Mouse (Mus musculus) midbrain, embryonic 11.5 days (tissue): Measurements from ENCODE around the gene Idnk. TPM values are rescaled to one million over a fixed set of nuclear protein-coding genes. Genes with fewer than 3 reads are reported as not detected.
A peak's percentile ranks its signal among the peaks of the same experiment; 100 is the strongest.

Source experiments
- ATAC-seq: fragments of 200-750 bp; cut with Nextera tagmentation; 2 replicates; pipeline ENCODE4 v1.8.0; 2017; ENCODE audit warnings: moderate TSS enrichment, moderate library complexity; ENCODE audit not compliant: low FRiP score
- DNase-seq: peaks from one replicate; pipeline ENCODE4 v3.0.0; 2015; ENCODE audit warnings: low spot score; ENCODE audit errors: missing footprints
- H3K27ac ChIP-seq: fragments of 300-500 bp; sonication (generic); 2 replicates; pipeline ENCODE4 v1.5.1; 2014; ENCODE audit warnings: low read depth, low read length
- H3K27me3 ChIP-seq: fragments of 300-500 bp; sonication (generic); 2 replicates; pipeline ENCODE4 v1.6.1; 2014; ENCODE audit warnings: mild to moderate bottlenecking, low read length, moderate library complexity, mixed read lengths; ENCODE audit not compliant: control insufficient read depth, insufficient read depth
- H3K36me3 ChIP-seq: fragments of 300-500 bp; sonication (generic); 2 replicates; pipeline ENCODE4 v1.6.1; 2014; ENCODE audit warnings: mild to moderate bottlenecking, low read length, moderate library complexity, mixed read lengths; ENCODE audit not compliant: control insufficient read depth, insufficient read depth
- H3K4me1 ChIP-seq: fragments of 300-500 bp; sonication (generic); 2 replicates; pipeline ENCODE4 v1.6.1; 2014; ENCODE audit warnings: low read length; ENCODE audit not compliant: control insufficient read depth, insufficient read depth
- H3K4me2 ChIP-seq: fragments of 300-500 bp; sonication (generic); 2 replicates; pipeline ENCODE4 v1.6.1; 2014; ENCODE audit warnings: mild to moderate bottlenecking, moderate library complexity
- H3K4me3 ChIP-seq: fragments of 300-500 bp; sonication (generic); 2 replicates; pipeline ENCODE4 v1.5.1; 2014; ENCODE audit warnings: low read depth, low read length
- H3K9ac ChIP-seq: fragments of 300-500 bp; sonication (generic); 2 replicates; pipeline ENCODE4 v1.6.1; 2014; ENCODE audit warnings: low read length
- H3K9me3 ChIP-seq: fragments of 300-500 bp; sonication (generic); 2 replicates; pipeline ENCODE4 v1.6.1; 2016; ENCODE audit warnings: low read length; ENCODE audit not compliant: control insufficient read depth
- WGBS: fragments of 180-500 bp; shearing (Covaris S2); extraction: QIAGEN DNeasy Blood & Tissue Kit; methylation state at CpG from one replicate; pipeline ENCODE4 v1.1.7; 2014; 5-methylcytosine and 5-hydroxymethylcytosine counted together
- polyA plus RNA-seq: library from polyadenylated mRNA; unstranded; fragments of >200 nt; fragmentation: Nextera tagmentation; extraction: Ambion mirVana; gene quantifications from 2 replicates; pipeline ENCODE4 v1.2.1, GENCODE M21; 2014

Idnk gene
- polyA plus RNA-seq, 1 experiment from 2014 or later: 59.1 TPM

- no peak for ATAC-seq
- no peak overlapping the region for H3K4me3 ChIP-seq
- no peaks in the 10 kb centered on the region for H3K27me3 ChIP-seq
- H3K36me3 ChIP-seq: no peaks in the 10 kb centered on the region
- 77% methylated on average over 10 of the region's 10 CpGs for WGBS
- H3K4me1 ChIP-seq: peaks cover 14% of the 10 kb centered on the region
- peak; percentile 76 for DNase-seq
- no peak overlapping the region for H3K27ac ChIP-seq
- H3K4me2 ChIP-seq: no peak overlapping the region
- H3K9ac ChIP-seq: no peak overlapping the region
- H3K9me3 ChIP-seq: no peaks in the 10 kb centered on the region
Measured at GRCm38 (mm10) chr13:58122786-58123297, 34.6 kb upstream of the Idnk start.

- Histone ChIP-seq H3K36me3 (no peaks in the 10 kb centered on the region), H3K27me3 (no peaks in the 10 kb centered on the region), H3K9me3 (no peaks in the 10 kb centered on the region), H3K9ac (no peak overlapping the region), H3K4me1 (peaks cover 14% of the 10 kb centered on the region), H3K4me2 (no peak overlapping the region), H3K27ac (no peak overlapping the region), H3K4me3 (no peak overlapping the region)
- ATAC-seq (no peak), DNase-seq (no peak)
- whole genome bisulfite sequencing: 79% methylated on average over 8 of the region's 8 CpGs
Measured at GRCm38 (mm10) chr13:58123381-58123780, 34.1 kb upstream of the Idnk start.

GRCm38 (mm10) chr13:58124278-58124677 lies 33.2 kb upstream of the Idnk start:
- H3K36me3 ChIP-seq: no peaks in the 10 kb centered on the region
- H3K9ac ChIP-seq: no peak overlapping the region
- H3K9me3 ChIP-seq: no peaks in the 10 kb centered on the region
- WGBS: 88% methylated on average over 3 of the region's 3 CpGs
- no peaks in the 10 kb centered on the region for H3K27me3 ChIP-seq
- no peak overlapping the region for H3K4me3 ChIP-seq
- ATAC-seq: no peak
- no peak for DNase-seq
- no peak overlapping the region for H3K27ac ChIP-seq
- H3K4me2 ChIP-seq: no peak overlapping the region
- peaks cover 14% of the 10 kb centered on the region for H3K4me1 ChIP-seq

GRCm38 (mm10) chr13:58124989-58125388 lies 32.5 kb upstream of the Idnk start:
- peaks cover 20% of the 10 kb centered on the region for H3K4me1 ChIP-seq
- H3K4me2 ChIP-seq: peak overlapping the region; percentile 15; the same call in 1 of the 2 replicates
- no peaks in the 10 kb centered on the region for H3K27me3 ChIP-seq
- no peak overlapping the region for H3K4me3 ChIP-seq
- no peaks in the 10 kb centered on the region for H3K36me3 ChIP-seq
- H3K9me3 ChIP-seq: no peaks in the 10 kb centered on the region
- DNase-seq: no peak
- H3K27ac ChIP-seq: no peak overlapping the region
- ATAC-seq: no peak
- 78% methylated on average over 2 of the region's 2 CpGs for WGBS
- no peak overlapping the region for H3K9ac ChIP-seq

GRCm38 (mm10) chr13:58126126-58126525 lies 31.3 kb upstream of the Idnk start:
- Histone ChIP-seq H3K4me2 (peak overlapping the region; percentile 71), H3K27ac (no peak overlapping the region), H3K9ac (peak overlapping the region; percentile 45), H3K36me3 (no peaks in the 10 kb centered on the region), H3K4me3 (peak overlapping the region; percentile 32), H3K4me1 (peaks cover 21% of the 10 kb centered on the region), H3K27me3 (no peaks in the 10 kb centered on the region), H3K9me3 (no peaks in the 10 kb centered on the region)
- no peak for ATAC-seq
- 37% methylated on average over 7 of the region's 7 CpGs for WGBS
- DNase-seq: peak; percentile 94

GRCm38 (mm10) chr13:58126862-58127765 lies 30.3 kb upstream of the Idnk start:
- peak overlapping the region; percentile 71 for H3K4me2 ChIP-seq
- H3K36me3 ChIP-seq: no peaks in the 10 kb centered on the region
- no peaks in the 10 kb centered on the region for H3K27me3 ChIP-seq
- H3K4me1 ChIP-seq: peaks cover 21% of the 10 kb centered on the region
- DNase-seq (peak; percentile 89), ATAC-seq (no peak)
- H3K9ac ChIP-seq: peak overlapping the region; percentile 100
- no peaks in the 10 kb centered on the region for H3K9me3 ChIP-seq
- H3K4me3 ChIP-seq: peak overlapping the region; percentile 99
- under 1% methylated on average over 54 of the region's 92 CpGs for WGBS
- H3K27ac ChIP-seq: peak overlapping the region; percentile 99

GRCm38 (mm10) chr13:58127766-58128361 lies 29.6 kb upstream of the Idnk start:
- ATAC-seq (peak; percentile 39), DNase-seq (peak; percentile 96)

GRCm38 (mm10) chr13:58128396-58128767 lies 29.1 kb upstream of the Idnk start, which contains the start of gene Hnrnpa0:
Gene Hnrnpa0, minus strand, starts transcription at chr13:58128556.
- ATAC-seq (peak; percentile 95), DNase-seq (peak; percentile 99)
- H3K9ac ChIP-seq: peak within 1 kb of the TSS; percentile 100
- H3K27me3 ChIP-seq: no peaks in the 10 kb centered on the region
- H3K27ac ChIP-seq: peak within 1 kb of the TSS; percentile 99
- H3K9me3 ChIP-seq: no peaks in the 10 kb centered on the region
- H3K4me2 ChIP-seq: peak within 1 kb of the TSS; percentile 71
- 1% methylated on average over 53 of the region's 62 CpGs for WGBS
- H3K36me3 ChIP-seq: no peaks in the 10 kb centered on the region
- H3K4me1 ChIP-seq: peaks cover 21% of the 10 kb centered on the region
- peak within 1 kb of the TSS; percentile 99 for H3K4me3 ChIP-seq

More at GRCm38 (mm10) chr13:58127766-58128361, 29.6 kb upstream of the Idnk start:
- under 1% methylated on average over 77 of the region's 81 CpGs for WGBS
- H3K27me3 ChIP-seq: no peaks in the 10 kb centered on the region
- no peaks in the 10 kb centered on the region for H3K36me3 ChIP-seq
- H3K9ac ChIP-seq: peak overlapping the region; percentile 100
- peak overlapping the region; percentile 71 for H3K4me2 ChIP-seq
- H3K4me3 ChIP-seq: peak overlapping the region; percentile 99
- no peaks in the 10 kb centered on the region for H3K9me3 ChIP-seq
- peaks cover 21% of the 10 kb centered on the region for H3K4me1 ChIP-seq
- H3K27ac ChIP-seq: peak overlapping the region; percentile 99
